Mouse (Mus musculus) left cerebral cortex, adult 8-10 months (tissue): ENCODE measurements around the gene Pdhx. TPM values are rescaled to one million over a fixed set of nuclear protein-coding genes. Genes with fewer than 3 reads are reported as not detected.

ENCODE experiments used
- DNase-seq, 2 experiments: peaks; one replicate each; pipeline ENCODE4 v3.0.0; 2022; ENCODE audit warnings: low spot score in 2 of 2
- total RNA-seq, 4 experiments: library from RNA; stranded (reverse); gene quantifications; 2 replicates each; pipeline ENCODE4 v1.2.4; 2022

The Pdhx gene
- total RNA-seq, 4 experiments from 2014 or later = 48.3 to 59.4 (median 53.2) TPM

DNA sequence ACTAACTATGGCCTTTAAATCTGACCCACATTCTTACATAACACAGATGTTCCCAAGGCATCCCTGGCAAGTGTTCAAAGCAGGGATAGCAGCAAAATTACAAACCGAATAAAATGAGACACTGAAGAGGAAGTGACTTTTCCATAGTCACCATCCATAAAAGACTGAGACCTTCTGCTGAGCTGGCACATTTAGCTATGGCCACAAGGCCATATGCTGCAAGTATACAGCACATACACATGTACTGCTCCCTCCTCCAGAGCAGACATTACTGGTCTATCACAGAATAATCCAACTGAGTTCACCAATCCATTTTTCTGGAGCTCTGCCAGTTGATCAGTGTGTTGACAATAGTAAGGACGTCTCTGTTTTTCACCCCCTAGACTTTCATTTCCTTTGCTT is 83.0 kb downstream of the Pdhx start:
- DNase-seq = peak in 1 of 2 experiments; percentile 46

DNA sequence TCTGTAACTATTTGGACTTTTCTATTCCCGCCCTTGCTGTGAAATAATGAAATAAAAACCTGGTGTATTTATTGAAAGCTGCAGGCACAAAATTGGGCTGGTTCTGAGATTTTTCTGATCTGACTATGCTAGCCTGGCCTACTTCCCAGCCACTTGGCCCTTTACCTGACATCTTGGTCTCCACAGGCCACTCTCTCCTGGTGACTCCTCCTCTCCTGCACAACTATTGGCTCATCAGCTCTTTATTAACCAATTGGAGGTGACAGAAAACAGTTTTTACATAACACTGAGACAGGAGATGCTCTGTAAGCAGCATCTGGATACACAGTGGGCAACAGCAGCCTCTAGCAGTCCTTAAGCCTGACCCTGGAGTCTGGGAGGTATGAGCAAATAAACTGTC is 83.9 kb downstream of the Pdhx start:
- no peak for DNase-seq

DNA sequence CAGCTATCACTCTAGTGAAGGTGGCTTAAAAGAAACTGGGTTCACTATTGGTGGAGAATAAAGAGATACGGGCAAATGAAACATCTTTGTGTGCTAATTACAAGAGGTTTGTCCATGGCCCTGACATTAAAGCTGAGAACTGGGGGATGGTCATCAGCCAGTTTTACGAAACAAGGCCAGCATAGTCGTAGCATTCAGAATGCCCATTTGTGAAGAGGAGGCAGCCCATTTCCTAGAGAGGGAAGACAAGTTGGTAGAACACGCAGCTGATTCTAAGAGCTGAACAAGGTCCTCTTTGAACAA is 85.7 kb downstream of the Pdhx start:
- no peak for DNase-seq

DNA sequence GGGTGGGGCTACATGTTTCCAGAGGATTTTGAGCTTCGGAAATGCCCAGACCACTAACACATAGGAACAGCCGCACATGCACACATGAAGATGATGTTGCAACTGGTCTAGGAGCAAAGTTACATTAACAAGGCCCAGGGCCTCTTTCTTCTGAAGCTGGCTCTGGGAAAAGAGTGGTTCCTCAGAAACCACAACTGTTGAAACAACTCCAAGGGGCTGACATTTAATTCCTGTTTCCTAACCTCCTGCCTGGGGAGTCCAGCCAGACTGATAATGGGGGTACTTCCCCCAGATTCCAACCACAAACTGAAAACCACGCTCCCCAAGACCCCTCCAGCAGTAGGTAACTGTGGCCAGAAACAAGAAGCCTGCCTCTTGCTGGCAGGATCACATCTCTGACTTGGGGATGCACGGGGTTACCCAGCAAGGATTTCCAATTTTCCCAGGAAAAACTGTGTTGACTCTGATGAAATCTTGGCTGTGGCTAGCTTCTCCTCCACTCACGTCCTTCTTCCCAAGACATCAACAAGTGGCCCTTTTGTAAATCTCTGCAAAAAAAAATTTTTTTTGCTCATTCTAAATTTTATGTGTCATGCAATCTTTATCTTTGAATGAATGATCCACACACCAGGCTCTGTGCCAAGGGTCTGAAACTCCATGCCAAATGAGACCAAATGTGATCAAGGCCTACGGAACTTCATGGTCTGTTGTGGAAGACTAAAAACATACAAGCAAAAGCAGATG is 86.2 kb downstream of the Pdhx start:
- DNase-seq = no peak

DNA sequence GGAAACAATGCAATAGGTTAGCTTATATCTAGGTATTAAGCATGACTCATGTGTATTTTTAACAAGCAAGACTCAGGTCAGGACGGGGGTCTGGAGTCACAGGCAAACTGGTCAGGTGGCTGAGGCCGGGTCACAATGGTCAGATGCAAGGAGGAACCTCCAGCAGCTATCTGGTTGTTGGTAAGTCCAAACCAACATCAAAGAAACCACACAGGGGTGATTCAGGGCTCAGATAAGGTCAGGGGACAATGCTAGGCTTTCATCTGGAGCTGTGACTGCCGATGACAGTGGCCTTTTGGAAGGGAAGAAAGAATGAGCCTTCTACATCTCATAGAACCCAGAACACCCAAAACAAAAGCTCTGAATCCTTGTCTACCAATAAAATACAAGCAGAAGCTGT is 86.9 kb downstream of the Pdhx start:
- DNase-seq = no peak

DNA sequence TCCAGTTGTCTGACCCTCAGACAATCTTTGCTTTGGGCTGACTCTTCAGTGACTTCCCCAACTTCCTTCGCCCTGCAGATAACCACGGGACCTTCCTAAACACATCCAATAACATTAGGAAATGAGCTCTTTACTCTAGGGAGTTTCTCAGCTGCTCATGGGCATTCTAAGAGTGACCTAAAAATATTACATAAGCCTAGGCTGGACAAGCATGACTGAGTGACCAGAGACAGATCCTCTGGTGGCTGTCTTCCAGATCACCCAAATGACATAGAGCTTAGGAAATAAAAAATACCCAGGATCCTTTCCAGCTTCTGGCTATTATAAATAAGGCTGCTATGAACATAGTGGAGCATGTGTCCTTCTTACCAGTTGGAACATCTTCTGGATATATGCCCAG is 90.5 kb downstream of the Pdhx start:
- DNase-seq = no peak

DNA sequence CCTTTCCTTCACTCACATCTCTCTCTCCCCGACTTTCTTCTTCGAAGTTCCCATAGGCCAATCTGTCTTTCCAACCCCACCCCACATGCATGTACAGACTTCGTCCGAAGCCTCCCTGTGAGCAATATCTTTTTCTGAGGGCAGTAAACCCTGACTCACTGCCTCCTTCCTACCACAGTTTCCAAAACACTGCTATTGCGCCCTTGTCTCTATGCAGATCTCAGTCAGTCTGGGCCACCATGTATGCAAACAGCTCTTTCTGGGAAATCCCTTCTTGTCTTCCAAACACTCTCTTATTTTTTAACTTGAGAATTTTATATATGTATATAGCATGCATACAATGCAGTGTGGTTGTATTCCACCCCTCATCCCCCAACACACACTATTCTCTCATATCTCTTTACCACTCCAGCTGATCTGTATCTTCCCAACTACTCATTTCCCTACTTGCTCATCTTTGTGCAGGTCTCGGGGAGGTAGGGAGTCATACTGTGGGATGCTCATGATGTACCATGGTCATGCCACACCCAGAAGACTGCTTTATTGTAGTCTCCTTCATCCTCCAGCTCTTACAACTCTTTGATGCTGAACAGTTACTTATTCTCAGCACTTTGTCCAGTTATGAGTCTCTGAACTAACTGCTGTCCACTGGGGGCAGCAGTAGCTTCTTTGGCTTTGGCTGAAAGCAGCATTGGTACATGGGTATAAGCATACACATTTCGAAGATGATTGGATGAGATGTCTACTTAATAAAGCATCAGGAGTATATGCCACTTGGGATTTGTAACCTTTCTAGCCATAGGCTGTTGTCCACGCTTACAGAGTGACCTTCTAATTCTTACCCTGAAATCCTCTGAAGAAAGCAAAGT is 91.6 kb downstream of the Pdhx start:
- DNase-seq = no peak

DNA sequence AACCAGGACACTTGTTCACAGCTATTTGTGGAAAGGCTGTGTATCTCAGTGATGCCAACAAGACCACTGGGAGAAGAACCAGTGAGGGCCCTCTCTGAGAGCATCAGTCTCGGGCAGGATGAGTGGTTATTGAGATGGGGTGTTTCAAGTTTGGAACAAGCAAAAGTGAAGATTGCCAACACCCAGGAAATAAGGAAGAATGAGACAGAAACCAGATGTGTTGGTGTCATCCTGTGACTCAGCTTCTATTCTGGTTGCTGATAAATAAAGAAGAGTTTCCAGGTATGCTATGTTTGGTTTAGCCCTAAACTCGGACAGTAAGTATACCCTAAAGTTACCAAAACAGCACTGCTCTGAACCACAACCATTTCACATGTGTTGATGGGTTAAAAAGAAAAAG is 92.4 kb downstream of the Pdhx start:
- no peak for DNase-seq

DNA sequence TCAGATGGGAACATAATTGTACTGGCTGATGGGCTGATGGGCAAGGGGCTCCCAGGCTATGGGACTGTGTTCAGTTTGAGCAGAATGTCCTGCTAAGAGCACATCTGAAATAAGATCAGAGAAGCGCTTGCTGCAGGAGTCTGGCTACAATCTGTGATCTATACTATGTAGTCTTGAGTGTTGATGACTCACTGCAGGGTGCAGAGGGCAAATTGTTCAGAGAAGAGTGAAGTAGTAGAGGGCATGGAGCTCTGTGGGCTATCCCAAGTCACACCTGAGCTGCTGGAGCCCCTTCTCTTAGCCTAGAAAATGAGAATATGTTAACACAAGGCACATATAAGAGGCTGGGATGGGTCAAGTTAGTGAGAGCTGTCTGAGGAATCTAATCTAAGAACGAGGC is 93.8 kb downstream of the Pdhx start:
- DNase-seq = no peak

DNA sequence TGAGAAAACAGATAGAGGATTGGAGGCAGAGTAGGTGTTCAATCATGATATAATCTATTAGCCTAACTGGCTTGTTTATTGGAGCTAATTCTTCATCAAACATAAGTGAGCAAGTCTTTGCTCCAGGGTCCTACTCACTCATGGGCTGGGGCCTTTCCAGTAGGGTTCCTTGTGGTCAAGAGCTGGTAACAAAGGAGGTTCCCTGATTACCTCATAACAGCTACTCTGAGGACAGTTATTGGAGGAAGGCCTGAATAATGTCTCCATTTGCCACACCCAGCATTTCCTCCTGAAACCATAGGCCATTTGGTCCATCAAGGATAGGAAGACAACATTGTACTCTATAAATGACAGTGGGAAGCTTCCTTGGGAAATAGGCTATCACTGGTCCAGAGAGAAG is 94.2 kb downstream of the Pdhx start:
- no peak for DNase-seq

DNA sequence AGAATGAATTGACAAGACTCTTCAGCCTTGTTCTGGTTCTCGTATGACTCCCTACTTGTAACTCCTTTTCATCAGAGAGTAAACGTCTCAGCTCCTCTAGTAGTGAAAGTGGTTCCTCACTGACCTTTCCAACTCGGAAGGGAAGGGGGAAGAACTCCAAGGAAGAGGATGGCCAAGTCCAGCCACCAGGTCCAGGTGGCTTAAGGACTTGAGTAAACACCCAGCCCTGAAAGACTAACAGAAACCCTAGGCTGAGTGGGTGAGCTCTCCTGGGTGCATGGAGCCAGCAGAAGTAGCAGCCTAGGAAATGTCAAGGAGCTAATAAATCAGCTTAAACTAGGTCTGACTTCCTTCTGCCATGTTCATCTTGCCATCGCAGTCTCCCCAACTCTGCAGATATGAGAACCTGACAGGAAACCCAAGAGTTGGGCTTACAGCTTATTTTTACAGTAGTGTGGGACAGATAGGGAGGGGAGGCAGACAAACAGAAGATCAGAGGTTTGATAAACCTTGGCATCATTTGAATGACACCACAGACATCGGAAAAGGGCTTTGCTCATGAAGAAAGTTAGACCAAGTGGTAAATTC is 97.9 kb downstream of the Pdhx start:
- DNase-seq = no peak

DNA sequence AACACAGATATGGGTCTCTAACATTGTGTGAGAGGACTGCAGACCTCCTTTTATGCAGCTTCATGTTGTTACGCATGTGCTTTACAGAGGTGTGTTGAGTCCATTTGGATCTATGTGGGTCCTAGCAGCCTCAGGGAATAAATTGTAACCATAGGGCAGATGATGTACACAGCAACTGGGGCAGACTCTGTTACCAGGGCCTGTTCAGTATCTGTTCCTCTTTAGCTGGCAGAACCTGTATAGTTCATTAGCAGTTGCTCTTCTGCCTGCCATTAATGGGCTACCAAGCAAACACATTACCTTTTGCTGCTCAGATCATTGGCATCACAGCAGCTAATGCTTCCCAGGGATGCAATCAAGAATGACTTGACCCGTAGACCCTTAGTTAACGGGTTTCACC is 100.2 kb downstream of the Pdhx start:
- no peak for DNase-seq

DNA sequence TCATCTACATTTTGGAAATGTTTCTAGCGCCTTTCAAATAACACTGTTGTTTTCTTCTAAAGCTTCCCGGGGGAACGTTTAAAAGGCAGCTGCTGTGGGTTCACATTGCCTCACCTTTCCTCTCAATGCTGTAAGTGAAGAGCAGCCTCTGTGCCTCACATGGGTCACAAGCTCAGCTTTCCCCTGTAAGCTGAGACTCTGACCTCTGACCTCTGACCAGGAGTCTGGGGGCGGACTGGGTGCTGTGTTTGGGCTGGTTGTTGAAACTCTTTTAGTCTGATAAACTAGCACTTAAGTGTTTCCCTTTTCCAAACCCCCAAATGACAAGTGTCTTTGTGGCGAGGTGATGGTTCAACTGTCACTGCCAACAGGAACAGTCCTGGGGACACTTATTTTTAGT is 100.7 kb downstream of the Pdhx start:
- no peak for DNase-seq

DNA sequence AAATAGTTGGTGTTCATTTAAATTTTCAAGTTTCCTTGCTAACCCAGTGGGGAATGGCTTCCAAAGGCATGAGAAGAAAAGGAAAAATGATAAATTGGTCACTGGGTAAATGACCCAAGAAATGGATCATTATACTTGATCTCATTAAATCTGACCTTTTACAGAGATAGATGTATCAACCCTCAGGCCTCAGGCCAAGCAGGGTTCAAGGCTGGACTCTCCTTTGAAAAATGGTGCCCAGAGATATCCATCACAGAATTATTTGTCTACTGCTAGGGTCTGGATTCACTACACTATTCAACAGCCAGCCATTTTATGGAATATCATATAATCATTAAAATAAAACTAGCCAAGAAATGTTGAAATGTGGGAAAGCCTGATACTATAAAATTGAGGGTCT is 101.4 kb downstream of the Pdhx start:
- no peak for DNase-seq

Other genes with a start within 250 kb of the Pdhx start
- gene Cd44, start 171.8 kb downstream of the Pdhx start, total RNA-seq = 1 to 10 TPM; 3.8 to 9.0 (median 5.8) TPM
- gene Apip, start 162 bp upstream of the Pdhx start, total RNA-seq = 10 to 100 TPM; 12.3 to 21.8 (median 17.3) TPM
- not detected for gene Ehf, start 229.8 kb upstream of the Pdhx start, total RNA-seq